Mouse (Mus musculus): ENCODE measurements around the gene Nop58. TPM values are rescaled to one million over a fixed set of nuclear protein-coding genes. Genes with fewer than 3 reads are reported as not detected.
"Not testable (repeated sequence)": the region's sequence is repeated elsewhere in the genome, so short reads cannot be mapped to it uniquely, and the experiment has no call there.

Nop58 gene
- 100 to 1,000 TPM; 100 to 124 TPM for total RNA-seq (2021)
- long read RNA-seq, experiment 1, full-length matches to known transcripts: 16 of 19 reads
- long read RNA-seq, experiment 1, partial matches to known transcripts: 1 of 19 reads
- long read RNA-seq, experiment 1, other reads (novel, unspliced or antisense): 2 of 19 reads
- long read RNA-seq, experiment 2, full-length matches to known transcripts: 18 of 81 reads
- long read RNA-seq, experiment 2, partial matches to known transcripts: 54 of 81 reads
- long read RNA-seq, experiment 2, other reads (novel, unspliced or antisense): 9 of 81 reads

DNA sequence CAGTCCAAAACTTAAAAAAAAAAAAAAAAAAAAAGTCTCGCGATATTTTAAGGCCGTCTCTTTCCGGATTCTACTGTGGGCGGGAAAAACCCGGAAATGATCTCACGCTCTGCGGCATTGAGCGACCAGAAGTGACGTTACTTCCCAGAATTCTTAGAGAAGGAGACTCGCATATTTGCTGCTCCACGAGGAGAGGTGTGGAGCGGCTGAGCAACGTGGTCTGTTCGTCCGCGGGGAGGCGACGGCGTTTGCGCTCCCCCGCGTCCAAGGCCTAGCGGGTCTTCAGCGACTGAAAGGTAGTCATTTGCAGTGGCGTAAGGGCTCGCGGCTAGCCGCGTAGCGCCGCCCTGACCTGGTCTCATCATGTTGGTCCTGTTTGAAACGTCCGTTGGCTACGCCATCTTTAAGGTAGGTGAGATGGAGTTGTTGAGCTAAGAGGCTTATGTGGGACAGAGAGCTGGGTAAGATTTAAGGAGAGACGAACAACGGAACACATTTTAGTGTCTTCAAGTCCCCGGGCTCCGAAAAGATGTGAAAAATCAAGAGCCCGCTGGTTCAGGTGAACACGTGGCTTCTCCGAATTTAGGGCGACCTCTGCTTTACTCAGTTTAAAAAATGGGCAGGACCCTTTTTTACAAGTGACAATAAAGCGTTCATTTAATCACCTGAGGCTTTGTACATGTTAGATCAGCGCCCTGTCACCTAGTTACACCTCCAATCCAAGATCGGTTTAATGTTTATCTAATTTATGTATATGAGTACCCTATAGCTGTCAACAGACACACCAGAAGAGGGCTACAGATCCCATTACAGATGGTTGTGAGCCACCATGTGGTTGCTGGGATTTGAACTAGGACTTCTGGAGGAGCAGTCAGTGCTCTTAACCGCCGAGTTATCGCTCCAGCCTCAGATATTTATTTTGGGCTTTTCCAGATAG, at the start of gene Nop58:
TSS of gene Nop58 (plus strand) at position 153 of the 937 bp plus-strand sequence.
- DNase-seq (ENCODE audit: low spot score in 2 of 2): peak; percentile 69 to 73

GRCm38 (mm10) chr1:59636349-59636748, 48.4 kb upstream of the Nop58 start:
- no peak for DNase-seq (ENCODE audit: low spot score in 2 of 2)

- no peak for DNase-seq (ENCODE audit: low spot score in 2 of 2)
Measured at GRCm38 (mm10) chr1:59638371-59638770, 46.4 kb upstream of the Nop58 start.

DNA sequence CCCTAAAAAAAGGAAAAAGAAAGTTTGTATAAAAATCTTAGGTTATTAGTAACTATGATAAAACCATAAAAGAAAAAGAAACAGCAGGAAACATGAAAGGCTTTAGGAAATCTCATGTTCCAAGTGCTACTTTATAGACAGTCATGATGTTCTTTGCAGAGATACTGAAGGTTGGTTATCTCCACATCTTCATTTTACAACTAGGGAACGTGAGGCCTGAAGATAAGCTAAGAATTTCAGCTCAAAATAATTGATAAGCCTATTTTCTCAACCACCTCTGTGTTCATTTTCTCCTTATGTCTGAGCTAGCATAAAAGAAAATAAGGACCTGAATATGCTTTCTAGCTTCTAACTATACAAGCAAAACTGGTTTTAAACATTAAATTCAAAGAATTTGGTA, 42.3 kb upstream of the Nop58 start:
- DNase-seq (ENCODE audit: low spot score in 2 of 2): no peak

GRCm38 (mm10) chr1:59646502-59646901, 38.3 kb upstream of the Nop58 start:
- not testable (repeated sequence) for DNase-seq (ENCODE audit: low spot score in 2 of 2)

GRCm38 (mm10) chr1:59651201-59651819, 33.5 kb upstream of the Nop58 start:
- DNase-seq (ENCODE audit: low spot score in 2 of 2): no peak

DNA sequence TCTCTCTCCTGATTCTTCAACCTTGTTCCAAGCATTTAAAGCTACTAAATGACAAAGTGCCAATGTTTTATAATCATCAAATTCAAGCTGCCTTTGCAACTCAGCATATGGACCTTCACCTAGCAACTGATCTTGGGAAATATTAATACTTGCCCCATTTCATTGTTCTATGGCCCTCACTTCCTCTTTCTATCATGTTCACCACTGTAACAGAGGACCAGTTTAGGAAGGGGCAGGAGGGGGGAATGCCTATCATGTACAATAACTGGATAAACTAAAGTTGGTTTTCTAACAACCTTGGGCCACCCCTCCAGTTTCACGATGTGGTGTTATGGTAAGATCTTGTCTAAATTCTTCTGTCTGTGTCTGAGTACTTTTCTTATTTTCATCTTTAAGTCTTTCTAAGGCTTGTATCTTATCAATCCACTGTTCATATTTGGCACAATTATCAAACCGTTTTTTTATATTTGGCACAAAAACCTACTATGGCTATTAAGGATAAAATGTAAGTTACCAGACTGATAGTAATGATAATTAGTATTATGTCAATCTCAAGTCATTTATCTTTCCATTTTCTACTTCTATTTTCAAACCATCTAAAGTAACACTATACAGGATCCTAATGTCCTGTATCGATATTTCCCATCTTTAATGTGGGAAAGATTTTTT, 31.4 kb upstream of the Nop58 start:
- no peak for DNase-seq (ENCODE audit: low spot score in 2 of 2)

GRCm38 (mm10) chr1:59656244-59657171, 28.3 kb upstream of the Nop58 start:
- DNase-seq (ENCODE audit: low spot score in 2 of 2): no peak

GRCm38 (mm10) chr1:59663456-59664135, 21.2 kb upstream of the Nop58 start:
- no peak for DNase-seq (ENCODE audit: low spot score in 2 of 2)

GRCm38 (mm10) chr1:59668871-59669270, 15.9 kb upstream of the Nop58 start:
- no peak for DNase-seq (ENCODE audit: low spot score in 2 of 2)

DNA sequence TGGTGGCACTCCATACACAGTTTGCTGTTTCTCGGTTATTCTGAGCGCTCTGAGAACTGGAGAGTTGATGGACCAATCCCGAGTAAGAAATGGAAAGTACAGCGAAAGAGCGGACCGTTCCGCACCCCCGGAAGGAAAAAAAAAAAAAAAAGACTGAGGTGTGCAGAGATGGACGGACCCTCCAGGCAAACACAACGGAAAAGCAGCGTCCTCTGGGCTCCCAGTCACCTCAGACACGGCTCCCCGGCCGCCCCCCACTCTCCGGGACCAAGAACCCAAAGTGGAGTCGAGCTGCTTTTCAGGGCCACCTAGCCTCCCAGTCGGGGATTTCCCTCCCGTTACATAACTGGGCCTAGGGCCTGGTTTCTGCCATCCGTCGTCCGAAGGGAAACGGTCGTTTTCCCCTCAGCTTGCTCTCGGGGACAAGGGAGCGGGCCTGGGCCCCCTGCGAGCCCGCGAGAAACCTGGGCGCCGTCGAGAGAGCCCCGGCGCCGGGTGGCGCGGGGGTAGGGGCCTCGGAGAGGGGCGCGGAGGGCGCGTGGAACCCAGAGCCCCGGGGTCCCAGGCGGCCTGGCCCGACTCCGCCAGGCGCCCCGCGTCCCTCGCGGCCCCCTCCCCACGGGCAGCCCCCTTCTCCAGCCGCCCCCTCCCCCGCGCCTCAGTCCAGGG, 14.7 kb upstream of the Nop58 start:
- peak; percentile 35 to 52 for DNase-seq (ENCODE audit: low spot score in 2 of 2)

GRCm38 (mm10) chr1:59670641-59671168, 14.1 kb upstream of the Nop58 start, which contains the start of gene Sumo1:
Gene Sumo1, minus strand, starts transcription at chr1:59670834.
- peak; percentile 80 to 83 for DNase-seq (ENCODE audit: low spot score in 2 of 2)

- no peak for DNase-seq (ENCODE audit: low spot score in 2 of 2)
Measured at GRCm38 (mm10) chr1:59673661-59674060, 11.1 kb upstream of the Nop58 start.

- peak; percentile 25 to 38 for DNase-seq (ENCODE audit: low spot score in 2 of 2)
Measured at GRCm38 (mm10) chr1:59683926-59684818, 599 bp upstream of the Nop58 start.

DNA sequence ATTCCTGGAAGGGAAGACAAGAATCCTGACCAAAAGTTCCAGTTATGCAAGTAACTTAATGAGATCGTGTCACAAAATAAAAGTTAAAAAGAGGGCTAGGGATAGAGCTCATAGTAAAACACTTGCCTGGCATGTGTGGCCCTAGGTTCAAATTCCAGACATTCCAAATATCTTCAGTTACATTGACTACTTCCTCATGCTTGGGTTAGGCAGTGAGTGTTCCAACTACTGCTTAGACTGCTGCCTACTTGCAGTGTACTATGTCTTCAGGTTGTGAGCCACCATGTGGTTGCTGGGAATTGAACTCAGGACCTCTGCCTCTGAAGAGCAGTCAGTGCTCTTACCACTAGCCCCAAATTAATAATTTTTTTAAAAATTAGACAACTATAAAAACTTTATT, 2.7 kb downstream of the Nop58 start:
- DNase-seq (ENCODE audit: low spot score in 2 of 2): no peak

GRCm38 (mm10) chr1:59690467-59690866, 5.7 kb downstream of the Nop58 start:
- DNase-seq (ENCODE audit: low spot score in 2 of 2): no peak

- DNase-seq (ENCODE audit: low spot score in 2 of 2): no peak
Measured at GRCm38 (mm10) chr1:59697751-59698150, 13.0 kb downstream of the Nop58 start.

- no peak for DNase-seq (ENCODE audit: low spot score in 2 of 2)
Measured at GRCm38 (mm10) chr1:59698207-59698606, 13.4 kb downstream of the Nop58 start.
